Mouse (Mus musculus) embryonic facial prominence, embryonic 14.5 days (tissue): ENCODE data around the gene Irak2. TPM values are rescaled to one million over a fixed set of nuclear protein-coding genes. Genes with fewer than 3 reads are reported as not detected.
"Not testable (repeated sequence)": the region's sequence is repeated elsewhere in the genome, so short reads cannot be mapped to it uniquely, and the experiment has no call there.

Source experiments
- ATAC-seq: fragments of 200-750 bp; cut with Nextera tagmentation; 2 replicates; pipeline ENCODE4 v1.8.0; 2017; ENCODE audit warnings: low read depth, moderate number of reproducible peaks, moderate TSS enrichment
- DNase-seq: peaks from one replicate; pipeline ENCODE4 v3.0.0-alpha.2; 2015; ENCODE audit warnings: low spot score
- H3K27ac ChIP-seq: fragments of 300-500 bp; sonication (generic); replicated peaks from 2 replicates; pipeline ENCODE4 v1.5.1; 2014; ENCODE audit warnings: low read depth, mild to moderate bottlenecking, low read length, moderate library complexity
- H3K27me3 ChIP-seq: fragments of 300-500 bp; sonication (generic); replicated peaks from 2 replicates; pipeline ENCODE4 v1.6.1; 2014; ENCODE audit warnings: low read length; ENCODE audit not compliant: control insufficient read depth, insufficient read depth
- H3K36me3 ChIP-seq: fragments of 300-500 bp; sonication (generic); 2 replicates; pipeline ENCODE4 v1.6.1; 2014; ENCODE audit warnings: low read length, mixed read lengths; ENCODE audit not compliant: control insufficient read depth, insufficient read depth
- H3K4me1 ChIP-seq: fragments of 300-500 bp; sonication (generic); 2 replicates; pipeline ENCODE4 v1.6.1; 2014; ENCODE audit warnings: antibody characterized with exemption, low read length; ENCODE audit not compliant: control insufficient read depth, insufficient read depth
- H3K4me2 ChIP-seq: fragments of 300-500 bp; sonication (generic); 2 replicates; pipeline ENCODE4 v1.6.1; 2014; ENCODE audit warnings: low read depth, mild to moderate bottlenecking, low read length, moderate library complexity, mixed read lengths
- H3K4me3 ChIP-seq: fragments of 300-500 bp; sonication (generic); 2 replicates; pipeline ENCODE4 v1.5.1; 2014; ENCODE audit warnings: low read depth, mild to moderate bottlenecking, low read length
- H3K9ac ChIP-seq: fragments of 300-500 bp; sonication (generic); 2 replicates; pipeline ENCODE4 v1.6.1; 2014; ENCODE audit warnings: low read depth, mild to moderate bottlenecking, low read length, moderate library complexity, mixed read lengths
- H3K9me3 ChIP-seq: fragments of 300-500 bp; sonication (generic); 2 replicates; pipeline ENCODE4 v1.6.1; 2016; ENCODE audit warnings: low read length; ENCODE audit not compliant: control insufficient read depth
- WGBS: fragments of 180-500 bp; shearing (Covaris S2); extraction: QIAGEN DNeasy Blood & Tissue Kit; methylation state at CpG from one replicate; pipeline ENCODE4 v1.1.7; 2014; 5-methylcytosine and 5-hydroxymethylcytosine counted together
- polyA plus RNA-seq: library from polyadenylated mRNA; unstranded; fragments of >200 nt; fragmentation: Nextera tagmentation; extraction: Ambion mirVana; gene quantifications from 2 replicates; pipeline ENCODE4 v1.2.1, GENCODE M21; 2014

Gene Irak2
- polyA plus RNA-seq, 1 experiment from 2014 or later, result 2.2 TPM

GRCm38 (mm10) chr6:113668287-113669154, 30.3 kb downstream of the Irak2 start:
- DNase-seq (peak; percentile 68), ATAC-seq (peak; percentile 88)
- Histone ChIP-seq H3K4me1 (peaks cover 6% of the 10 kb centered on the region; the same call in 1 of the 2 replicates), H3K36me3 (no peaks in the 10 kb centered on the region), H3K9ac (no peak overlapping the region), H3K4me2 (no peak overlapping the region), H3K27ac (peak overlapping the region; percentile 75), H3K4me3 (no peak overlapping the region), H3K27me3 (no peaks in the 10 kb centered on the region), H3K9me3 (0 out of 2 replicates have a peak, but pooled peaks cover 4% of the 10 kb centered on the region)
- 21% methylated on average over 15 of the region's 15 CpGs for WGBS

GRCm38 (mm10) chr6:113669821-113670220, 31.6 kb downstream of the Irak2 start:
- Histone ChIP-seq H3K9ac (no peak overlapping the region), H3K4me1 (peaks cover 6% of the 10 kb centered on the region; the same call in 1 of the 2 replicates), H3K27ac (no peak overlapping the region; the same call in 1 of the 2 replicates), H3K9me3 (0 out of 2 replicates have a peak, but pooled peaks cover 4% of the 10 kb centered on the region), H3K27me3 (no peaks in the 10 kb centered on the region), H3K4me3 (no peak overlapping the region), H3K4me2 (no peak overlapping the region), H3K36me3 (no peaks in the 10 kb centered on the region)
- DNase-seq, result no peak
- ATAC-seq, result no peak
- WGBS, result 66% methylated on average over 7 of the region's 7 CpGs

- H3K27me3 ChIP-seq, H3K4me2 ChIP-seq, H3K4me1 ChIP-seq, H3K4me3 ChIP-seq, H3K9me3 ChIP-seq, H3K9ac ChIP-seq, DNase-seq, H3K36me3 ChIP-seq, H3K27ac ChIP-seq, ATAC-seq: not testable (repeated sequence)
- 89% methylated on average over 1 of the region's 1 CpGs for WGBS
These were observed 33.8 kb downstream of the Irak2 start for GRCm38 (mm10) chr6:113672029-113672428.

GRCm38 (mm10) chr6:113672989-113673388, 34.7 kb downstream of the Irak2 start:
- ATAC-seq (no peak), DNase-seq (no peak)
- Histone ChIP-seq H3K4me2 (no peak overlapping the region), H3K27me3 (no peaks in the 10 kb centered on the region), H3K4me1 (peaks cover 6% of the 10 kb centered on the region; the same call in 1 of the 2 replicates), H3K4me3 (no peak overlapping the region), H3K9me3 (0 out of 2 replicates have a peak, but pooled peaks cover 4% of the 10 kb centered on the region), H3K9ac (no peak overlapping the region), H3K27ac (no peak overlapping the region), H3K36me3 (no peaks in the 10 kb centered on the region)
- 72% methylated on average over 5 of the region's 6 CpGs for WGBS

GRCm38 (mm10) chr6:113675234-113675633, 37.0 kb downstream of the Irak2 start:
- H3K4me1 ChIP-seq, result no peaks in the 10 kb centered on the region
- WGBS, result 75% methylated on average over 4 of the region's 4 CpGs

GRCm38 (mm10) chr6:113675991-113676390, 37.7 kb downstream of the Irak2 start:
- no peak overlapping the region for H3K27ac ChIP-seq
- no peak overlapping the region for H3K9ac ChIP-seq
- ATAC-seq (no peak), DNase-seq (no peak)
- H3K9me3 ChIP-seq, result 0 out of 2 replicates have a peak, but pooled peaks cover 4% of the 10 kb centered on the region
- H3K27me3 ChIP-seq, result no peaks in the 10 kb centered on the region
- no peaks in the 10 kb centered on the region for H3K36me3 ChIP-seq
- no peak overlapping the region for H3K4me3 ChIP-seq
- WGBS, result 93% methylated on average over 9 of the region's 9 CpGs
- H3K4me1 ChIP-seq, result no peaks in the 10 kb centered on the region
- H3K4me2 ChIP-seq, result no peak overlapping the region

More at GRCm38 (mm10) chr6:113675234-113675633, 37.0 kb downstream of the Irak2 start:
- Histone ChIP-seq H3K9me3 (0 out of 2 replicates have a peak, but pooled peaks cover 4% of the 10 kb centered on the region), H3K36me3 (no peaks in the 10 kb centered on the region), H3K9ac (no peak overlapping the region), H3K27ac (no peak overlapping the region), H3K4me2 (no peak overlapping the region), H3K27me3 (no peaks in the 10 kb centered on the region), H3K4me3 (no peak overlapping the region)
- no peak for ATAC-seq
- DNase-seq, result no peak

GRCm38 (mm10) chr6:113677070-113677734, 38.9 kb downstream of the Irak2 start:
- H3K9ac ChIP-seq, result no peak overlapping the region
- WGBS, result 57% methylated on average over 14 of the region's 14 CpGs
- H3K4me1 ChIP-seq, result no peaks in the 10 kb centered on the region
- H3K36me3 ChIP-seq, result no peaks in the 10 kb centered on the region
- no peaks in the 10 kb centered on the region for H3K27me3 ChIP-seq
- H3K4me3 ChIP-seq, result no peak overlapping the region
- H3K4me2 ChIP-seq, result no peak overlapping the region
- no peak for ATAC-seq
- no peaks in the 10 kb centered on the region for H3K9me3 ChIP-seq
- no peak for DNase-seq
- H3K27ac ChIP-seq, result no peak overlapping the region

GRCm38 (mm10) chr6:113678246-113679012, 40.2 kb downstream of the Irak2 start:
- Histone ChIP-seq H3K9ac (no peak overlapping the region), H3K4me1 (no peaks in the 10 kb centered on the region), H3K36me3 (no peaks in the 10 kb centered on the region), H3K4me3 (no peak overlapping the region), H3K27ac (no peak overlapping the region), H3K27me3 (no peaks in the 10 kb centered on the region), H3K9me3 (no peaks in the 10 kb centered on the region), H3K4me2 (no peak overlapping the region)
- ATAC-seq (no peak), DNase-seq (no peak)
- WGBS, result 73% methylated on average over 14 of the region's 14 CpGs
